Mouse (Mus musculus): Measurements from ENCODE around the gene Slc9a9.

DNA sequence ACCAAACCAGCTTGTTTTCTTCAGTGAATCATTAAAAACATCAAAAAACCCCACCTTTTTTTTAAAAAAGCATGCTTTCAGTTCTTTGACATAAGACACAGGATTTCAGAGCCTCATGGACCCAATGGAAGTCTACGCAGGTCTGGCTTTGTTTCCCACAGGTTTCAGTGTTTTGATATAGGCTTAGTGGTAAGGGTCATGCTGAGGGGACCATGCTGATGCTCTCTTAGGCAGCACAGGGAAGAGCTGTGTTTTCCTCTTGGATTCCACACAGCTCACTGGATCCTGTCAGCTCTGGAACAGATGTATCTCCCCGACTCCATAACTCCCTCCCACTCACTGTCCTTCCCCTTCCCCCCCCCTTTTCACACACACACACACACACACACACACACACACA, 597.2 kb downstream of the Slc9a9 start:
- TF ChIP-seq CTCF (IDR thresholded peaks at IDR 0.05; ENCODE audit: borderline replicate concordance, extremely low read depth, insufficient read depth, insufficient read length) (no peak), POLR2A (IDR thresholded peaks at IDR 0.05; ENCODE audit: borderline replicate concordance, extremely low read depth, insufficient read depth, insufficient read length, poor library complexity, severe bottlenecking) (no peak)
